Mouse (Mus musculus) adrenal gland (tissue): ENCODE data around the gene Dsn1.

ENCODE experiments used
- intact Hi-C: fragments of 180-260 bp; cut with DNase I; formaldehyde crosslinking; loops from one replicate; pipeline ENCODE4 v1.15.1; 2025

The Dsn1 gene

GRCm38 (mm10) chr2:157027106-157028008, 20.4 kb upstream of the Dsn1 start:
- intact Hi-C loops: loop anchor here (10.0 kb wide), 1 partner anchor 123 kb away; no protein-coding TSS in a partner anchor

DNA sequence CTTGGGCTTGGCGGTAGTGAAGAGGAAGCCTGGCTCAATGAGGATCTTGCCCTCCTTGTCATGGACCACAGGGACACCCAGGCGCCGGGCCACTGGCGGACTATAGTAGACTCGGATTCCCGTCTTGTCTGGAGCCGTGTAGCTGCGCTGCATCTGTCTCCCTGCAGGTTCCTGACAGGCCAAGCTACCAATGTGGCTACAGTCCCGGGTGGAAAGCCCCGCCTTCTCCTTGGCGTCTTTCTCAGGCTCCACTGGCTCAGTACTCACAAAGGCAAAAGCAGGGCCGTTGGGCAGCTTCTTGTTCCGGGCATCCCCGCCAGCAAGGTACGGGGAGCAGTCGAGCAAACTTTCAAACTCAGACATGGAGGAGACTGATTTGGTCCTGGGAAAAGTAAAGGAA, 14.2 kb upstream of the Dsn1 start:
- intact Hi-C loops: loop anchor here (10.0 kb wide), 1 partner anchor 116 kb away; no protein-coding TSS in a partner anchor

- intact Hi-C loops: no loop called here
Observed at GRCm38 (mm10) chr2:157019228-157019627, 12.3 kb upstream of the Dsn1 start.

GRCm38 (mm10) chr2:157016529-157017270, 9.7 kb upstream of the Dsn1 start:
- intact Hi-C loops: no loop called here

GRCm38 (mm10) chr2:157012341-157012740, 5.4 kb upstream of the Dsn1 start:
- intact Hi-C loops: no loop called here

- intact Hi-C loops: no loop called here
Observed at GRCm38 (mm10) chr2:157010634-157011310, 3.8 kb upstream of the Dsn1 start.

DNA sequence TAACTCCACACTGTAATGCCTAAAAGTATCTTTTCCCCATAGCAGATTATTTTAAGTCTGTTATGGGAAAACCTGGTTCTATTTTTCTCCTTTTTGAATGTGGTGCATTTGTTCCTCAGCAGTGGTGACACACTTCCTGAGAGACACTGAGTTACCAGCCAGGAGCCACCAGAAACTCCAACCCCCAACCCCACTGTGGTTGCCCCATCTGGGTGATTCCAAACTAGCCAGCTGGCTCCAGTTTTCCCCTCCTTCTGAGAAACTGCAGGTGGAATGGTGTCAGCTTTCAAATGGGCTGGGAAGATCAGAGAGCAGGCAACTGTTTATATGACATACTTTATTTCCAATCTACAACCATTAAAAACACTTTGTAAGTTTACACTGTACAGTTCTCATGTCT, 3.2 kb upstream of the Dsn1 start:
- intact Hi-C loops: no loop called here

DNA sequence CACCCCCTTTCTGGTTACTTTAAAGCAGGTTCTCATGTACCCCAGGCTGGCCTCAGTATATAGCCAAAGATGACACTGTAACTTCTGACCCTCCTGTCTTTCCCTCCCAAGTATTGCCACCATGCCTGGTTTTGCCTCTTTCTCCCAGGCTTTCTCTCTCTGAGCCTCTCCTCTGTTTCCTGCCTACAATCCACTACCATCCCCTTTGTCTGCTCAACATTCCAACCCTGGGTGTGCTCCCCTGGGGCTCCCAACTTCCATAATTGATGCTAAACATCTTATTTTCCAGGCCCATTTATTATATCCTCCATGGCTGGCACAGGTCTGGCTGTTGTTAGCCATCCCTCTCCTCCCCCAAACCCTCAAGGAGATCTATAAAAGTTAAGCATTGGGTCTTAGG, 1.6 kb upstream of the Dsn1 start:
- intact Hi-C loops: no loop called here

GRCm38 (mm10) chr2:157007234-157007596, 261 bp upstream of the Dsn1 start:
- intact Hi-C loops: no loop called here

DNA sequence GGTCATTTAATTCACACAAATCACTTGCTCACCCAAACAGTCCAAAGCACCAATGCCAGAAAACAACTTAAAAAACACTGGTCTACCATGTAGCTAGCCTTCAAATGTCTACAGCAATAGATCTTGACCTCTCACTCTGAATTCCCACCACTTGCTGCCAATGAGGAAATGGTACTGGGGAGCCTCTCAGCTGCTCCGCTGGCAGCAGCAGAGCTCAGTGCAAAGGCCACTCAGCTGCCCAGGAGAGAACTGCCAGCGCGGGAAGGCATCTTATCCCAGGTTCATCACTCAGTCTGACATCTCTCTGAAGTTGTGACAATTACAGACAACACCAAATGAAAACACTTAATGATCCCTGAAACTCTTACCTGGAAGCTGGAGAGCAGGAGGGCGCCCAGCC, 4.6 kb downstream of the Dsn1 start:
- intact Hi-C loops: no loop called here

GRCm38 (mm10) chr2:156998263-156998662, 8.7 kb downstream of the Dsn1 start:
- intact Hi-C loops: loop anchor here (5.0 to 10.0 kb wide), 2 partner anchors 93 to 126 kb away; no protein-coding TSS in a partner anchor

DNA sequence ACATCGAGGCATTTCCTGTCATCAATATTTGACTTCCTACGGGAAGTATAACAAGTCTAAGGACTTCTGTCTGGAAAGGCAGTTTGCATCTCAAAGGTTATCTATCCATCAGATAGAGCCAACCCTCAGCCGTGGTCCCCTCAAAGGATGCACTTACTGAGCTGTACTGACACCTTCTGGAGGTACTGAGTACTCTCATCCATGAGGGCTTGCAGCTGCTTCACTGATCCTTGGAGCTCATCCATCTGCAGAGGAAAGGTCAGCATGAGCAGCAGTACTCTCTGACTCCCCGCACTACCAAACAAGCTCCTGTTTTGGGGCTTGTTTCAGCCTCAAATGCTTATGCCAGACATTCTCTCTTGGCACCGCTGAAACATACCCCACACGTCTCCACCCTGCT, 10.4 kb downstream of the Dsn1 start:
- intact Hi-C loops: loop anchor here (5.0 to 10.0 kb wide), 2 partner anchors 92 to 124 kb away; no protein-coding TSS in a partner anchor

DNA sequence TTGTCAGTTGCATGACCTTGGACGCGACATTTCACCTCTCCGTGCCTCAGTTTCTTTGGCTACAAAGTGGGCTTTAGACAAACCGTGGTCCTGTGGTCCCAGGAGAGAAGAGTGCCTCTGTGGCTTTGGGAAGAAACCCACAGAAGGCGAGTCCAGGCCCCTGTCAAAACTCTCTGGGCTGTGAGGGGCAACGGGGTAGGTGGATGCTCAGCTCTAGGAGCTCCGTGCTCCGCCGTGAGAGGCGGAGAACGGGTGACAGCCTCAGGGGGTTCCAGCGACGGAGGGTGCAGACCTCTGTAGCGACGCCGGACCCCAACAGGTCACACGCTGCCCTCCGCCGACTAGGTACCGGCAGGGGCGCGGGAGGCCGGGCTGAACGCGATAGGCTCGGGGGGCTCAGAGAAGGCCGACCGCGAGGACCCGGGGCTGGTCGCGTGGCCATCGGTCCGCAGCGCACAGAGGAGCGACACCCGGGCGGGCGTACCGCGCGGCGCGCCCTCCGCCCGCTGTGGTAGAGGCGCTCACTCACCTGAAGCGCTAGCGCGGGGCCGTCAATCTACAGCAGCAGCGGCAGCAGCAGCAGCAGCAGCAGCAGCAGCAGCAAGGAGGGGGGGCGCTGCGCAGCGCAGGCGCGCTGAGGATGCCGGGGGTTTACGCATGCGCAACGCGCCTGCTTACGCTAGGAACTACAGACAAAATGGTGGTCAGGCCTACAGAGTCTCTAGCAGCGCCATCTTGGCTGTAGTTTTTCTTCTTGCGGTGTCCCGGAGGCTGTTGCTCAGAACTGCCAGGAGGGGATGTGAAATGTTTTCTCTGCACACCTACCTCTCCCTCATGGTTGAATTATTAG, 15.3 kb downstream of the Dsn1 start, which contains the start of gene Ndrg3:
Gene Ndrg3 (minus strand): TSS at position 587 of the 850 bp plus-strand sequence.
- intact Hi-C loops: loop anchor here (10.0 kb wide), 1 partner anchor 87 kb away; no protein-coding TSS in a partner anchor

- intact Hi-C loops: loop anchor here (10.0 kb wide), 1 partner anchor 86 kb away; no protein-coding TSS in a partner anchor
Observed at GRCm38 (mm10) chr2:156990727-156991431, 16.1 kb downstream of the Dsn1 start.

GRCm38 (mm10) chr2:156987316-156987715, 19.6 kb downstream of the Dsn1 start:
- intact Hi-C loops: no loop called here

- intact Hi-C loops: no loop called here
Observed at GRCm38 (mm10) chr2:156982864-156983263, 24.1 kb downstream of the Dsn1 start.

DNA sequence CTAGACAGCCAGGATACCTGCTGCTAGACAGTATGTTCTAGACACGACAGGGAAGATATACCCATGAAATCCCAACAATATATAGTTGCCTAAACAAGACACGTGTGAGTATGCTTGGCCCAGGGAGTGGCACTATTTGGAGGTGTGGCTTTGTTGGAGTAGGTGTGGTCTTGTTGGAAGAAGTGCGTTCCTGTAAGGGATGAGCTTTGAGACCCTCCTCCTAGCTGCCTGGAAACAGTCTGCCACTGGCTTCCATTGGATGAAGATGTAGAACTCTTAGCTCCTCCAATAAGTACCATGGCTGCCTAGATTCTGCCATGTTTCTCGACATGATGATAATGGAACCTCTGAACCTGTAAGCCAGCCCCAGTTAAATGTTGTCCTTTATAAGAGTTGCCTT, 25.7 kb downstream of the Dsn1 start:
- intact Hi-C loops: no loop called here

DNA sequence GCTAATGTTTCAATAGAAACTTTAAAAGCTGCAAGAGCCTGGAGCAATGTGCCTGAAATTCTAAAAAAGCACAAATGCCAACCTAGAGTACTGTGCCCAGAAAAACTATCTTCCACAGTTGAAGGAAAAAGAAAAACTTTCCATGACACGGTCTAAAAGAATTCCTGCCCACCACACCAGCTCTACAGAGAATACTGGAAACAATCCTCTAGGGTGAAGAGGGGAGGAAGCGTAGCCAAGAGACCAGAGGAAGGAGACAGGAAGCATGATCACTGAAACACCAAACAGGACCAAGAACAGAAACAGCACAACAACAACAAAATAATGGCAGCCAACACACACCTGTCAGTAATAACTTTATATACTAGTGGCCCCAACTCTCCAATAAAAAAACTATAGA, 26.9 kb downstream of the Dsn1 start:
- intact Hi-C loops: no loop called here

- intact Hi-C loops: no loop called here
Observed at GRCm38 (mm10) chr2:156976711-156977110, 30.2 kb downstream of the Dsn1 start.

DNA sequence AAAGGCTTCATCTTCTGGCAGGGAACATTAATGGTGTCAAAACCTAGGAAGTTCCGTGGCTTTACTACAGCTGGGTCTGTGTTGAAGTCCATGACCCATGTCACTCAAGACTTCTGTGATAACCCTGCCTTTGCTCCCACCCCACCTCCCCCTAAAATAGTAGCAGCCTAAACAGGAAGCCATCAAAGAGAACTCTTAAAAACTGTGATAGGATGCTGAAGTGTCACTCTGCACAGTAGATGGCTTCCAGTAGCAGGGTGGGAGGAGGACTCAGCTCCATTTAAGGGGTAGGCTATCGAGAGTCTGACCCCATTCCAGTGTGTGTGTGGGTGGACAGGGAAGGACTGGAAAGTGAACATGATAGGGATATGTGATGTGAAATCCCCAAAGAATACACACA, 32.0 kb downstream of the Dsn1 start:
- intact Hi-C loops: no loop called here
